Mouse (Mus musculus): ENCODE measurements around the gene Tufm. TPM values are rescaled to one million over a fixed set of nuclear protein-coding genes. Genes with fewer than 3 reads are reported as not detected.

Tufm gene
- 98.2 and 125 TPM in 2 replicates for polyA plus RNA-seq (2012; rRNA removed)

DNA sequence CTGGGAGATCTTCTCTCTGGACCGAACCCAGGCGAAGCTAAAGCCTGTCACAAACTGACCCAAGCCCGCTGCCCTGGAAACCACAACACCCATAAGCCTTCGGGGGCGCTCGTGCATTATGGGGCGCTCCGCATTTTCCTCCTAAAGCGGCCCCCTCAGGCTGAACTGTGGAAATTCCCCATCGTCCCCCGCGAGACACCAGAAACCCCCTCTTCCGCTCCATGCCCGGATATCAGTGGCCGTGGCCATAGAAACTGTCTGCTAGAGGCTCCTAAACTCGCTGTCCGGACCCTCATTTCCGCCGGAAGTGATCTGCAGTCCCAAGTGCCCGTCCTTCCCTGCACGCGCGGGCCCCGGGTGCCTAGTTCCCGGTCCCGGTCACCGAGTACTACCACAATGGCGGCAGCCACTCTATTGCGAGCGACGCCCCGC lies at the start of gene Tufm:
Gene Tufm, plus strand, starts transcription at position 310 of the 432 bp plus-strand sequence.

DNA sequence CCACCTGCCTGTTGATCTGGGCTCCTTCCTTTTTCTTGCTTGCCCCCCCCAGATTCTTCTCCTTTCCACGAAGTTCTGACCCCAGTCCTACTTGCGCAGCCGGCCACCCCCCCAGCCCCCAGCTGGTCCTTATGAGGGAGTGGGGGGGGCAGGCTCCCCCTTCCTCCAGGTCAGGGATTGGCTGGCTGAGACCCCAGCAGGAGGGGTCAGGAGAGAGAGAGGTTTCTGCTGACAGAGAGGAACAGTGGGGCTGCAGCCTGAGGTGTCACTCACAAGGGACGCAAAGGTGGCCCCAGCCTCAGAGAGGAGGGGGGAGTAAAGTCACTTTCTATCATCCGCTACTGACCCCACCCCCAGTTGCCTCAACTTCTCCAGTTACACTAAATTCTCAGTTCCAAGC lies 24.2 kb upstream of the Tufm start, which contains the start of gene Atp2a1:
Gene Atp2a1, minus strand, starts transcription at position 105 of the 400 bp plus-strand sequence.

DNA sequence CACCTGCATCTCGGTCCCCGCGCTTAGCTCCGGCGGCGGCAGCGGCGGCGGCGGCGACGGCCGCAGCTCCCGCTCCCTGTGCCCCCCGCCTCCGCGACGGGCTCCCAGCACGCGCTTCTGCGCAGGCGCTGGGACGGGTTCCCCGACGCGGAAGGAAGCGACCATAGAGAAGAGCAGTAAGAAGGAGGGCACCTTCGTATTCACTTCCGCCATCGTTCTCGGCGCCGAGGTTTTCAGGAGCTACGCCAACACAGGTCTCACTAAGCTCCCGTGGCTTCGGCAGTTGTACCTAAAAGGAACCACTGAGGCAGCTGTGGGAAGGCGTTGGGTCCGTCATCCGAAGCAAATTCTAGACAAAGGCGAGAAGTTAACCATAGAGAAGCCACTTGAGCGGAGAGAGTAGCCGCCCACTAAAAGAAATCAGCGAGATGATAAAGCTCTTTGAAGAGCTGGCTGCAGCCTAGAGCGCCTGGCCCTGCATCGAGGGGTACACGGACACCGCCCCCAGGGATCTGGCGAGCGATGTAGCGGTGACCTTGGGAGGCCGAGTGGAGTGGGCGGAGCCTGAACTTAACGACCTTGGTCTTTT lies 12.1 kb upstream of the Tufm start, which contains the start of gene Sh2b1:
Gene Sh2b1, minus strand, starts transcription at position 432 of the 589 bp plus-strand sequence.

DNA sequence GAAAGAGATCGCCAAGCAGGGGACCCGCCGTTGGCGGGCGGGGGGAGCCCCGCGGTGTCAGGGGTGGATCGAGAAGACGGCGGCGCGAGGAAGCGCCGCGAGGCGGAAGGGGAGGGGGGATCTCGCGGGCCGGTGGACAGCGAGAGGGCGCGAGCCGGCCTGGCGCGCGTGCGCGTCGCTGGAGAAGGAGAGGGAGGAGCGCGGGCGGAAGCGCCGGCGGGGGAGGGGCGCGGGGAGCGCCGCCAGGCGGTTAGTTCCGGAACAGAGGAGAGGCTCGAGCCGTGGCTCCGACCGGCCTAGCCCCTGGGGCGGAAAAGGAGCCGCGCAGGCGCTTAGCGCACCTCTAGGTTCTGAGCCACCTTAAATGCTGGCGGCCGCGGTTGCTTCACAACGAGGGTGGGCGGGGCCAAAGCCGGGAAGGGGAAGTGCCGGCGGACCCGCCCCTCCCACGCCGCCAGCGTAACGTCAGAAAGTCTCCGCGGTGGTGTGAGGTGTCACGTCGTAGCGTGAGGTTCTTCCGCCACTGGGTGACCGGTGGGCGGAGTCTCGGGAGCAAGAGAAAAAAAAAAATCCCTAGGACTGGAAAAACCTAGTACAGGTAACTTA lies 16.2 kb downstream of the Tufm start, which contains the start of gene Atxn2l:
Gene Atxn2l, minus strand, starts transcription at position 165 of the 606 bp plus-strand sequence.

Other genes with a start within 250 kb of the Tufm start
- 157 TPM in 2 replicates for gene Sbk1, start 214.7 kb upstream of the Tufm start, polyA plus RNA-seq (2012; rRNA removed)
- 5.2 and 7.9 TPM in 2 replicates for gene Lat, start 117.8 kb upstream of the Tufm start, polyA plus RNA-seq (2012; rRNA removed)
- 125 and 216 TPM in 2 replicates for gene Spns1, start 109.9 kb upstream of the Tufm start, polyA plus RNA-seq (2012; rRNA removed)
- 13.8 and 16.7 TPM in 2 replicates for gene Nfatc2ip, start 90.6 kb upstream of the Tufm start, polyA plus RNA-seq (2012; rRNA removed)
- 0.05 TPM in 2 replicates for gene Cd19, start 72.5 kb upstream of the Tufm start, polyA plus RNA-seq (2012; rRNA removed)
- gene Rabep2, start 58.6 kb upstream of the Tufm start, polyA plus RNA-seq (2012; rRNA removed) = 20.9 and 22.0 TPM in 2 replicates
- 0.32 and 13.7 TPM in 2 replicates for gene Atp2a1, start 24.3 kb upstream of the Tufm start, polyA plus RNA-seq (2012; rRNA removed)
- gene Sh2b1, start 11.9 kb upstream of the Tufm start, polyA plus RNA-seq (2012; rRNA removed) = 65.6 and 74.5 TPM in 2 replicates
- 108 and 145 TPM in 2 replicates for gene Atxn2l, start 16.1 kb downstream of the Tufm start, polyA plus RNA-seq (2012; rRNA removed)
- gene Eif3c, start 79.0 kb downstream of the Tufm start, polyA plus RNA-seq (2012; rRNA removed) = 169 and 181 TPM in 2 replicates
- gene Apobr, start 97.6 kb downstream of the Tufm start, polyA plus RNA-seq (2012; rRNA removed) = 0.61 and 0.98 TPM in 2 replicates
- gene Cln3, start 98.5 kb downstream of the Tufm start, polyA plus RNA-seq (2012; rRNA removed) = 33.1 and 33.9 TPM in 2 replicates
- gene Il27, start 107.6 kb downstream of the Tufm start, polyA plus RNA-seq (2012; rRNA removed) = not detected in 2 replicates
- gene Nupr1, start 143.5 kb downstream of the Tufm start, polyA plus RNA-seq (2012; rRNA removed) = 2.4 and 5.1 TPM in 2 replicates
- gene Sgf29, start 161.9 kb downstream of the Tufm start, polyA plus RNA-seq (2012; rRNA removed) = 35.7 and 51.2 TPM in 2 replicates
- gene Sult1a1, start 189.1 kb downstream of the Tufm start, polyA plus RNA-seq (2012; rRNA removed) = 0.28 and 0.40 TPM in 2 replicates
- 57.0 and 128 TPM in 2 replicates for gene Bola2, start 208.0 kb downstream of the Tufm start, polyA plus RNA-seq (2012; rRNA removed)
- 26.9 and 29.2 TPM in 2 replicates for gene Slx1b, start 208.4 kb downstream of the Tufm start, polyA plus RNA-seq (2012; rRNA removed)
- 36.3 and 47.5 TPM in 2 replicates for gene Coro1a, start 220.4 kb downstream of the Tufm start, polyA plus RNA-seq (2012; rRNA removed)

All from central nervous system, embryonic 11.5 days (tissue).